Mouse (Mus musculus) liver, postnatal 0 days (tissue): ENCODE data around the gene Prpf19.

Experiments used
- CTCF ChIP-seq: sonication (generic); IDR thresholded peaks from 2 replicates; pipeline ENCODE4 v1.5.1; 2016; ENCODE audit warnings: antibody characterized with exemption, low read depth
- EP300 ChIP-seq: IDR thresholded peaks from 2 replicates; pipeline ENCODE4 v1.6.1; 2016; ENCODE audit warnings: antibody characterized with exemption, low read depth, mild to moderate bottlenecking

- no peak for TF ChIP-seq CTCF
- no peak for TF ChIP-seq EP300
These were observed 23.6 kb upstream of the Prpf19 start for GRCm38 (mm10) chr19:10871328-10871961.
